Mouse (Mus musculus) bone marrow, adult 2 months (tissue): ENCODE data around the gene Lrrc73.

ENCODE experiments used
- CTCF ChIP-seq: fragments of 200-500 bp; IDR thresholded peaks from 2 replicates; pipeline ENCODE4 v1.5.1; 2011; ENCODE audit warnings: low read length, control low read depth; ENCODE audit not compliant: control insufficient read depth, insufficient read depth
- POLR2A ChIP-seq: fragments of 200-500 bp; IDR thresholded peaks from 2 replicates; pipeline ENCODE4 v1.6.1; 2011; ENCODE audit warnings: low read depth, mild to moderate bottlenecking, control low read depth, low read length, borderline replicate concordance; ENCODE audit not compliant: control insufficient read depth

DNA sequence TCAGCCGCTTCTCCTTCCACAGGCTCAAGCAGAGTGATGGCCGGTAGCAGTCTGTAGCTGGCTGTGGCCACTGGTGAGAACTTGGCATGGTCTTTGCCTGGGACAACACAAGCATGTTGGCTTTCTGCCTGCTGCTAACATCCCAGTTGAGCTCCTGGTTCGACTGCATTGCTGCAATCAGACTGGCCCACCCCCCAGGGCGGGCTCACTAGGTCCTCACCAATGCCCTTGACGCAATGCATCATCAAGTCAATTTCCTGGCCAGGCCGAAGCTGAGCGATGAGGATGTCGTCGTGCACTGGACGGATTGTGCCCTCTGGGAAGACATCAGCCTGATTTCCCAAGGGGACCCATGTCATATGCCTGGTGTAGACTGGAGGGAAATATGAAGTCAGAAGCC is 8.8 kb upstream of the Lrrc73 start:
- TF ChIP-seq POLR2A (no peak), CTCF (no peak)
